In the genomic region with DNA sequence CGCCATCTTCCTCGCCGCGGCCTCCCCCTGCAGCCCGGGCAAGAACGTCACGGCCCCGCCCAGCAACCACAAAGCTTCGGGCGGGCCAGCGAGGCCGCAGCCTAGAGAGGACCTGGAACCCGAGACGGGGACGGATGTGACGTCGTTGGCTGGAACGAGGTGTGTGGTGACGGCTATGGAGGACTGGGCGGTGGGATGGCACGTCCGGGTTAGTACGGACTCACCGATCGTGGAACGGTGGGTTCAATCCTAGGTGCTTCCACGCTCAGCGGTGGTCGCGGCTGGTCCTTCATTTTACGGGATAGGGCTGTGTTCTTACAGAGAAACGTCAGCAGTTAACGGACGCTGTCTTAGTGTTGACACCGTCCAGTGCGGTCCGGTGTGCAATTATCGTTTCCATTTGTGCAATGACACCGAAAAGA, we compare ENCODE assay signal across 8 mouse cellular contexts. TPM values are rescaled to one million over a fixed set of nuclear protein-coding genes. Genes with fewer than 3 reads are reported as not detected.
DNase-seq lines count a peak whose midpoint lies in the region; ATAC-seq lines count a peak whose summit lies in the region.

Gene Pcnp (minus strand): TSS at position 79 of the 422 bp plus-strand sequence.

- WGBS in heart, embryonic 14.5 days = under 1% methylated on average over 39 of the region's 39 CpGs
- WGBS in liver, embryonic 13.5 days (ENCODE audit: insufficient replicate concordance) = under 1% methylated on average over 39 of the region's 39 CpGs
- 0% methylated on average over 39 of the region's 39 CpGs for WGBS in stomach, embryonic 16.5 days

- peak within 1 kb of the TSS; percentile 98 for H3K9ac ChIP-seq in heart, embryonic 14.5 days (ENCODE audit: low read length)
- peak within 1 kb of the TSS; percentile 94 for H3K9ac ChIP-seq in liver, embryonic 13.5 days
- H3K9ac ChIP-seq in stomach, embryonic 16.5 days (ENCODE audit: low read length) = peak within 1 kb of the TSS; percentile 98

- DNase-seq in c-Kit-negative CD71-positive TER-119-positive erythroid progenitor cells, embryonic 14.5 days (ENCODE audit: low read depth, low spot score) = peak; percentile 94
- DNase-seq in fibroblast of lung, adult 2 months (ENCODE audit: low read depth) = peak; percentile 89
- peak; percentile 98 for DNase-seq in kidney, postnatal 14 days
- peak; percentile 96 for DNase-seq in liver, embryonic 13.5 days
- peak; percentile 99 for DNase-seq in neural tube, embryonic 10.5 days (ENCODE audit: extremely low spot score, low spot score)

- peak within 1 kb of the TSS; percentile 83 to 93 for H3K27ac ChIP-seq in heart, embryonic 14.5 days (replicated peaks in 1 of 2; ENCODE audit: control insufficient read depth in 1 of 2, insufficient read depth in 1 of 2, low read depth in 2 of 2, low read length in 2 of 2)
- peak within 1 kb of the TSS; percentile 92 for H3K27ac ChIP-seq in liver, embryonic 13.5 days
- peak within 1 kb of the TSS; percentile 90 for H3K27ac ChIP-seq in stomach, embryonic 16.5 days (ENCODE audit: low read length)

- H3K4me3 ChIP-seq in heart, embryonic 14.5 days (ENCODE audit: control insufficient read depth in 1 of 2, insufficient read depth in 1 of 2, low read depth in 1 of 2, low read length in 2 of 2) = peak within 1 kb of the TSS; percentile 93 to 98
- peak within 1 kb of the TSS; percentile 82 for H3K4me3 ChIP-seq in liver, embryonic 13.5 days (replicated peaks)
- H3K4me3 ChIP-seq in stomach, embryonic 16.5 days (replicated peaks; ENCODE audit: low read length) = peak within 1 kb of the TSS; percentile 90

- H3K27me3 ChIP-seq in heart, embryonic 14.5 days (ENCODE audit: control insufficient read depth, insufficient read depth, low read length) = no peaks in the 10 kb centered on the region
- no peaks in the 10 kb centered on the region for H3K27me3 ChIP-seq in liver, embryonic 13.5 days
- H3K27me3 ChIP-seq in stomach, embryonic 16.5 days (ENCODE audit: control insufficient read depth, insufficient read depth, low read length) = no peaks in the 10 kb centered on the region

- peaks cover 45% of the 10 kb centered on the region for H3K36me3 ChIP-seq in heart, embryonic 14.5 days (ENCODE audit: control insufficient read depth, insufficient read depth, low read length)
- peaks cover 42% of the 10 kb centered on the region for H3K36me3 ChIP-seq in liver, embryonic 13.5 days
- H3K36me3 ChIP-seq in stomach, embryonic 16.5 days (ENCODE audit: control insufficient read depth, insufficient read depth, low read length) = peaks cover 18% of the 10 kb centered on the region; the same call in 1 of the 2 replicates

- ATAC-seq in CD4-positive, CD25-positive, alpha-beta regulatory T cell, adult 4 months = peak; percentile 94
- peak; percentile 99 for ATAC-seq in heart, embryonic 14.5 days (ENCODE audit: insufficient number of reproducible peaks, insufficient read depth, low FRiP score, low read depth)
- peak; percentile 97 for ATAC-seq in liver, embryonic 13.5 days (ENCODE audit: low read depth)
- ATAC-seq in stomach, embryonic 16.5 days (ENCODE audit: insufficient read depth, low FRiP score) = peak; percentile 100

- H3K9me3 ChIP-seq in heart, embryonic 14.5 days (ENCODE audit: control insufficient read depth, low read length) = no peaks in the 10 kb centered on the region
- no peaks in the 10 kb centered on the region for H3K9me3 ChIP-seq in liver, embryonic 13.5 days (replicated peaks)
- no peaks in the 10 kb centered on the region for H3K9me3 ChIP-seq in stomach, embryonic 16.5 days (replicated peaks; ENCODE audit: control insufficient read depth, low read length)

- peaks cover 0 to 18% of the 10 kb centered on the region in 2 experiments; a peak in 3 of 4 replicates for H3K4me1 ChIP-seq in heart, embryonic 14.5 days (ENCODE audit: control insufficient read depth in 2 of 2, insufficient read depth in 2 of 2, low read length in 2 of 2)
- peaks cover 49% of the 10 kb centered on the region for H3K4me1 ChIP-seq in liver, embryonic 13.5 days (replicated peaks)
- peaks cover 13% of the 10 kb centered on the region for H3K4me1 ChIP-seq in stomach, embryonic 16.5 days (ENCODE audit: control insufficient read depth, insufficient read depth, low read length)

- peak within 1 kb of the TSS; percentile 78 for H3K4me2 ChIP-seq in heart, embryonic 14.5 days (ENCODE audit: low read length)
- peak within 1 kb of the TSS; percentile 84 for H3K4me2 ChIP-seq in liver, embryonic 13.5 days
- peak within 1 kb of the TSS; percentile 86 for H3K4me2 ChIP-seq in stomach, embryonic 16.5 days (ENCODE audit: low read depth, low read length)

RNA-seq across cellular contexts. Expression of gene Pcnp, which starts in this region (rescaled TPM):
- polyA plus RNA-seq in CD4-positive, CD25-positive, alpha-beta regulatory T cell, adult 4 months (2017; shearing (Covaris generic)) = 100 to 1,000 TPM; 279 to 285 TPM
- 149 and 151 TPM in 2 replicates for polyA plus RNA-seq in heart, embryonic 14.5 days (2014; fragmentation: Nextera tagmentation; extraction: Ambion mirVana)
- polyA plus RNA-seq in liver, embryonic 13.5 days (2015; fragmentation: Nextera tagmentation; extraction: Ambion mirVana) = 126 and 153 TPM in 2 replicates
- 200 and 216 TPM in 2 replicates for polyA plus RNA-seq in stomach, embryonic 16.5 days (2015; fragmentation: Nextera tagmentation; extraction: Ambion mirVana)

Comparison
In these comparisons a context has a peak if more than half of its experiments do, and no peak if none do; other contexts are left out.
1. Peak in every context shown above with its lines: DNase-seq, ATAC-seq, H3K4me3 ChIP-seq and H3K27ac ChIP-seq.